Mouse (Mus musculus) forelimb bud, embryonic 11.5 days (tissue): ENCODE measurements around the gene Efcab2.

Experiments used
- DNase-seq: peaks from one replicate; pipeline ENCODE4 v3.0.0-alpha.2; 2012; ENCODE audit warnings: low read depth, low spot score

The Efcab2 gene

GRCm38 (mm10) chr1:178405951-178406711, at the start of gene Efcab2:
TSS of gene Efcab2 (plus strand) at chr1:178406085.
- peak; percentile 94 for DNase-seq

DNA sequence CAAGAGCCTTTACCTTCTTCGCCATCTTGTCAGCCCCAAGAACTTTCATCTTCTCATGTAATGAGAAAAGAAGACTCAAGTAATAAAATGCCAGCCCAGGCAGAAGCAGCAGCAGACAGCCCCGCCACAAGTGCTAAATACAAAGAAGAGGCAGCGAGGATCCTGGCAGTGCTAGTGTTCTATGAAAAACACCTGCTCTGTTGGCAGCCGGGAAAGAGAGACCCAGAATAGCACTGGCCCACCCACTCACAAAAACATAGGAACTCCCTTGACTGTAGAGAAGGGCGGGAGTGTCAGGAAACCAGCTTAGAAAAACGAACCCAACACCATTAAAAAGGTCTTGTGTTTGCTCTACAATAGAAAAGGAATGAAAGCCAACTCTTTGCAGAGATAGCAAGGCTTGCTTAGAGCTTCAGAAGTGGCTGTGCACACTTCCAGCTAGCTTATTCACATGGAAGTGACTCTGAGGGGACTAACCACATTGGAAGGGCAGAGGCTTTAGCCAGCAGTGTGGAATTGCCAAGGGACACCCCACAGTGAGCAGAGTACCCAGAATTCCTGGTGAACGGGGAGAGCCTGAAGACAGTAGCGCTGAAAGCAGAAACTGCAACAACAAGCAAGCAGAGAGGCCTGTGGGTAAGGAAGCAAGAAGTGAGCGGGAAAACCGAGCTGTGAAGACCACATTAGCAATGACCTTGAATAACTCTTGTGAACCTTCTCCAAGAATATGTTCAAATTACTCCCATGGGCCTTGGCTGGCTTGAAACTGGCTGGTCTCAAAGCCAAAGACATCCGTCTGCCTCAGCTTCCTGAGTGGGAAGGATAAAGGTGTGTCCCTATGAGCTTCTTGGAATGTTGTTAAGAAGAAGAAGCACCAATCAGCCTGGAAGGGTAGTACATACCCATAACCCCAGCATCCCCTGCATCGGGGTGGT, 47.8 kb upstream of the Efcab2 start:
- no peak for DNase-seq

GRCm38 (mm10) chr1:178360264-178360663, 45.6 kb upstream of the Efcab2 start:
- DNase-seq: no peak

GRCm38 (mm10) chr1:178360702-178361101, 45.2 kb upstream of the Efcab2 start:
- no peak for DNase-seq

DNA sequence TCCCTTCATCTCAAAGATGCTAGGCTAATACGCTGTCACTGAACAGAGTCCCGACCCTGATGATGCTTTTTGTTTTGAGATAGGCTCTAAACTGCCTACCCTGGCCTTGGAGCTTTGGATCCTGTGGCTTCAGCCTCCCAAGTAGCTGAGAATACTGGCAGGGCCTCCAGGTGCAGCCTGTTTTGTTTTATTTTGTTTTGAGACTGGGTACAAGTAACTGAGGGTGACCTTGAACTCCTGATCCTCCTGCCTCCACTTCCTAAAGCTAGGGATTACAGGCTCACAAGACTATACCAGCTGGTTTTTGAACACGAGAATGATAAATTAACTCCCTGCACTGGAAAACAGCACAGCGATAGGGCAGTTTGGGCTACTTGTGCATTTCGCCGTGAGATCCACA, 40.7 kb upstream of the Efcab2 start:
- no peak for DNase-seq

- DNase-seq: no peak
Measured at GRCm38 (mm10) chr1:178368121-178368520, 37.8 kb upstream of the Efcab2 start.

- peak; percentile 80 for DNase-seq
Measured at GRCm38 (mm10) chr1:178368548-178369271, 37.2 kb upstream of the Efcab2 start.

DNA sequence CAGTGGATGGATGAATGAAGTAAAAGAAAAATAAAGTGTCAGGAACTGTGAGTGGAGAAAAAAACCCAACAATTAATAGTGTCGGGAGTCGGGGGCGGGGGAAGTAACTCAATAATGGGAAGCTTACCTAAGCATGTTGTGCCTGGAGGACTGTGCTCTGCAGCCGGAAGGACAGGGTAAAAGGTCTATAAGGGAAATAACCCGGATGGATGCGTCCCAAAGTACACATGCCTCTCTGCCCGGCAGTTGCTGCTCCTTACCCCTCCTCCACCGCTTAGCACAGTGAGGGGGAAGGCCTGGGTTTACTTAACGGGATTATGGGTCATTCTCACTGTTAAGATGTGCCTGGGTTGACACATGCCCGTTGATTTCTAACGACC, 36.6 kb upstream of the Efcab2 start:
- DNase-seq: peak; percentile 32

GRCm38 (mm10) chr1:178372681-178373080, 33.2 kb upstream of the Efcab2 start:
- no peak for DNase-seq

DNA sequence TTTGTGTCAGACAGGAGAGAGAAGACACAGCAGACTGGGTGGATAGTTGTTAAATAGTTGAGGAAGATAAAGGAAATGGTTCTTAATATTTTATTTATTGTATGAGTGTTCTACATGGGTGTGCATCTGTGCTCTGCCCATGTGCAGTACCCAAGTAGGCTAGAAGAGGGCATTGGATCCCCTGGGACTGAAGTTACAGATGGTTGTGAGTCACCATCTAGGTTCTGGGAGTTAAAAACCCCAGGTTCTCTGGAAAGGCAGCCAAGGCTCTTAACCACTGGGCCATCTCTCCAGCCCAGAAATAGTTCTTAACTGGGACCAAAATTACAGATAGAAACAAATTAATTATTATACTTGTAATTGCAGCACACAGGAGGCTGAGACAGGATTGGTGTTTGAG, 30.5 kb upstream of the Efcab2 start:
- DNase-seq: no peak

DNA sequence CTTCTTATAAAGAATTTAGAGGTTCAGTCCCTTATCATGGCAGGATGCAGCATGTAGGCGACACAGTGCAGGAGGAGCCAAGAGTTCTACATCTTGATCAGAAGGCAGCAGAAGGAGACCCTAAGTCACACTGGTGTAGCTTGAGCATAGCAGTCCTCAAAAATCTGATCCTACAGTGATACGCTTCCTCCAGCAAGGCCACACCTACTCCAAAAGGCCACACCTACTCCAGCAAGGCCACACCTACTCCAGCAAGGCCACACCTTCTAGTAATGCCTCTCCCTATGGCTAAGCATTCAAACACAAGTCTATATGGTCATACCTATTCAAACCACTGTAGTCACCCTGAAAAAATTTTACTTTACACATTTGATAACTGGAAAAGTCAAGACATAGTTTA, 29.8 kb upstream of the Efcab2 start:
- DNase-seq: no peak

DNA sequence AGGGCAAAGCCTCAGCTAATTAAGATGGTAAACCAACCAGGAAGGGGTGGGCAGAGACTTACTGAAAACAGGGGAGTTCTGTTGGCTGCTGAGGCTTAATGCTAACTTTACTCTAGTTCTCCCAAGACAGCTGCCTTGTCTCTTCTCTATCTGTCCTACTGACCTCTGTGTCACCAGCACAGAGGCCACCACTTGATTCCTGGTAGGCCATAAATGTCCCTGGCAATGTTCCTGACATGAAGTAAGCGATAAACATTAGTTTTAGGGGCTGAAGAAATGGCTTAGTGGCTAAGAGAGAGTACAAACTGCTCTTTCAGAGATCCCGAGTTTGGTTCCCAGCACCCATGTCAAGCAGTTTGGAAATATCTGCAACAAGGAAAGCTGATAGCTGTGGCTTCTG, 29.0 kb upstream of the Efcab2 start:
- no peak for DNase-seq

GRCm38 (mm10) chr1:178378115-178378514, 27.8 kb upstream of the Efcab2 start:
- DNase-seq: no peak

- DNase-seq: no peak
Measured at GRCm38 (mm10) chr1:178379224-178379623, 26.7 kb upstream of the Efcab2 start.

DNA sequence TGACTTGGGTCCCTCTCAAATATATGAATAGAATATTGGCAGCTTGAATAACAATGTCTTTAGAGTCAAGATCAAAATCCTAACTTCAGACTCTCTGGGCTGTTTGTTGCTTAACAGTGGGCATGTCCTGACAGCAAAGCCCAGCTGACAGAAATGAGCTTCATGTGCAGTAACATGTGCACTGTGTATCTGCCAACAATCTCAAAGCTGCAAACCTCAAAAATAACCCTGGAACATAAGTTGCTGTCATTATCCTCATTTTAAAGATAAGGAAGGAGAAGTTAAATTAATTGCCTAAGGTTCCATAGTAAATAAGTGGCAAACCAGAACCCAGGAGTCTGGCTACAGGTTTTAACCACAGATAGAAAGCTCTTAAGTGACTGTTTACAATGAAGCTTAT, 23.7 kb upstream of the Efcab2 start:
- no peak for DNase-seq

DNA sequence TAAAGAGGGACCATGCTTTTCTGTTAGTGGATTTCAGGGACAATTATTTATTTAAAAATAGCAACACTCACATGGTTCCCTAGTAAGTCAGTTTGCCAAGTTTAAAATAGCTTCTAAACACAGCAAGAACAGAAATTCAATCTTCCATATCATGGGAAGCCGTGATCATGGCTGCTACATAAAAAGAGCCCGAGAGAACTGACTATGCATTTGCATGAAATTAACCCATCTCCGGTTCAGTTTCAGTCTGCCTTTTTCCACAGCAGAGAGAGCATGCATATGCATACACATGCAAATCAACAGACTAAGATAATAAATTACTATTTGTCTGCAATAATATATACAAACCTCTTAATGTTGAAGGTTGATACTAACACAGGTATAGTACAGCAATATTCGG, 17.1 kb upstream of the Efcab2 start:
- DNase-seq: no peak

DNA sequence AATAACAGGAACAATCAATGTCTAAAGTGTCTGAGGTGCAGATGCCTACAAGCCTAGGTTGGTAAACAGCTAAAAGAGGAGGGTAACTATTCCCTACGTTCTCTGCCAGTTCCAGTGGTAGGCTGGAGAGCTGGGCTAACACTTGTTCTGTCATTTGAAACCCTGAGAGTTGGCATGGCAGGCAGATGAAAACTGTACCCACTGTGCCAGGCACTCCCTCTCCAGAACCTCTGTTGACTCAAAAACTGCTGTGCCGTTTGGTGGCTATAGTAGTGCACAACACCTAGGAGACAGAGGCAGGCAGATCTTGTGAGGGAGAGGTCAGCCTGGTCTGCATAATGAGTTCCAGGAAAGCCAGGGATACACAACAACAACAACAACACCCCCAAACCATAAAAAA, 16.5 kb upstream of the Efcab2 start:
- DNase-seq: no peak

DNA sequence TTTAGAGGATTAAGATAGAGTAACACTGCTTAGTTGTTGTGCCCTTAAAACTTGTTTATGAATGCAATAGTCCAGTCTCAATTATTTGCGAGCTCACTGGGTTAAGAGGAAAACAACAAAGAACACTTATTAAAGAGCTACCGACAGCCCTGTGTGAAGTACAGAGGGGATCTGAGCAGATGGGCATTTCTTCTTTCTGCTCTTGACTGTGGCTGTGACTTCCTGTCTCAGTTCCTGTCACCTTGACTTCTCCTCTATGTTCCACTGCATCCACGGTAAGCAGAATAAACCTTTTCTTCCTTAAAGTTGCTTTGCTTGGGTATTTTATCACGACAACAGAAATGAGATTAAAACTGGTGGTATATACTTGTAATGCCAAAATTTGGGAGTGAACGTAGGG, 12.9 kb upstream of the Efcab2 start:
- DNase-seq: no peak

- no peak for DNase-seq
Measured at GRCm38 (mm10) chr1:178395091-178395490, 10.8 kb upstream of the Efcab2 start.

- no peak for DNase-seq
Measured at GRCm38 (mm10) chr1:178396383-178396782, 9.5 kb upstream of the Efcab2 start.

GRCm38 (mm10) chr1:178399879-178400278, 6.0 kb upstream of the Efcab2 start:
- no peak for DNase-seq

GRCm38 (mm10) chr1:178400652-178401051, 5.2 kb upstream of the Efcab2 start:
- DNase-seq: no peak
